Mouse (Mus musculus): ENCODE measurements around the gene Cyth4. TPM values are rescaled to one million over a fixed set of nuclear protein-coding genes. Genes with fewer than 3 reads are reported as not detected.

Cyth4 gene
- polyA plus RNA-seq (2012; rRNA removed): 13.0 and 16.3 TPM in 2 replicates

DNA sequence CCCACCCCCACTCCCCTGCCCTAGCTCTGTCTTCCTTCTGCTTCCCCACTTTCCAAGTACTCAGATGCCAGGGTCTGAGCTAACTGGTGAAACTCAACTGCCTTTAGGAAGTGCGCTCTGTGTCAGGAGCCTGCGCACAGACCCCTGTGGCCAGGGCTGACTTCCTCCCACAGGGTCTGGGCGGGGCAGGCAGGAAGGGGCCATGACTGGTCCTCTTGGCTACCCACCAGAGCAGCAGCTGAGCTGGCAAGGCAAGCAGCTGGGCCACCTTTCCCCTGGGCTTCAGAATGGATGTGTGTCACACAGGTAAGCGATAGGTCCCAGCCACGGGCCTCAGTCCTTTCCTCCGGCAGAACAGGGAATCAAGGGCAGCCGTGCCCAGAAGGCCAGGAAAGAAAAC is at the start of gene Cyth4:
Cyth4 (plus strand) TSS at position 134 of the 400 bp plus-strand sequence.
- no peak for DNase-seq (ENCODE audit: low read depth, low spot score)
- 71% methylated on average over 7 of the region's 7 CpGs for WGBS

DNA sequence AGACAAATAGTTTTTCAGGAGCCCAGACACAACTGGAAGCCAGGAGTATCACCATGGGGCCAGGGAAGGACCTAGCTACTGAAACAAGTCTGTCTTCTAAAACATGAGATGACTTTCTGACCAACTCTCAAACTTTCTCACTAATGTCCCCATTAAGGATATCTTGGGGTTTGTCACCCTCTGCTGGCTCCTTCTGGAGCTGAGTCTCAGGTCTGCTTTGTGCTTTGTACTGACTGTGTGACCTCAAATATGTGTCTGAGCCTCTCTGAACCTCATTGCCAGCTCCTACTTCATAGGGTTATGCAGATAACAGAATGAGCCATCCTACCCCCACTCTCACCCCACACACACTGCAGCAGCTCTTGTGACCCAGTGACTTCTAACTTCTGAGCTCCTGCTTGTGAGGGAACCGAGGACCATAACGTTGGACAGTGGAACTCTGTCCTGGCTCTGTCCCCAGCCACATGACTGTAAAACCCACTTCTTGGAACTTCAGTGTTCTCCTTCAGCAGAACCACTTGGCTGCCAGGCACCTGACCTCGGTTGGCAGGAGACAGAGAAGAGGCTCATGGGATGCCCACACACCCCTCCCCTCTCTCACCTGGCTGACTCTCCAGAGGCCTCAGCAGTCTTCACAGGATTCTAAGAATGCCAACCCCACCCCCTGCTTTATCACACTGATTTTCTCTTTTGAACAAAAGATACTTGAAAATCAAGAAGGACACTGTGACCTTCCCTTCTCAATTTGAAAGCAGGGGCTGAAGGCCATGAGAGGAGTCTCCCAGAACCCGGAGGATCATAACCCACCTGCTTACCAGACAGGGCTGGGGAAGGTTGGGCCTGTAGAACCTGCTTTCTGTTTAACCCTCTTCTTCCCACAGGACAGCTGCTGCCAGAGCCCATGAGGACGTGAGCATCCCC is 49.2 kb upstream of the Cyth4 start:
- 29% methylated on average over 5 of the region's 5 CpGs for WGBS
- DNase-seq (ENCODE audit: low read depth, low spot score): no peak

DNA sequence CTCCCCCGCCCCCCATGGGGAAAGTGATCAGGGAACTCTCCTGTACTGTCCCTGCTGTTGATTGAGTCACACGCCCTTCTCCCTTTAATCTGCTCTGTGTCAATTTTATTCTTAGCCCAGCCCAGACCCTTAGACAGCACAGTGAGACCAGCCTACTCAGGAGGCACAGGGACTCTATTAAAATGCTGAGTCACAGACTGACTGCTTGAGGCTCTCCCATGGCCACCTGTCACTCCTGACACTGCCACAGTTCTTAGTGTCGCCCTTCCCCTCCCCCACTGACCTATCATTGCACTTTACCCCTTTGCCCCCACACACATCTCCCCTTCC is 48.5 kb upstream of the Cyth4 start:
- DNase-seq (ENCODE audit: low read depth, low spot score): no peak
- WGBS: 22% methylated on average over 3 of the region's 3 CpGs

DNA sequence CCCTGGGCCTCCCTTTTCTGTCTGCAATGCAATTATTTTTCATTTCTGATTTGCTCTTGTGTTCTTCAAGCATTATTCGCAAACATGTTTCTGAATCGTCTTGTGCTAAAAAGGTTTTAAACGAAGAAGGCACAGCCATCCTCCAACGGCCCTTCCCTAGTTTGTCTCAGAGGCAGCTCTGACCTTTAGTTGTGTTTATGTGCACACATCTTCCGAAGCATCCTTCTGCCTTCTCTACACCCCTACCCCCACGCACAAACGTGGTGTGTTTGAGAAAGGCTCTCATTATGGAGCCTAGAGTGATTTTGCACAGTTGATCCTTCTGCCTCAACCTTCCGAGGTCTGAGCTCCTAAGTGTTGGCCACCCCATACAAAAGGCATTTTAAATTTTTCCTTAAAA is 48.1 kb upstream of the Cyth4 start:
- WGBS: 61% methylated on average over 8 of the region's 8 CpGs
- DNase-seq (ENCODE audit: low read depth, low spot score): no peak

- DNase-seq (ENCODE audit: low read depth, low spot score): no peak
- 45% methylated on average over 4 of the region's 4 CpGs for WGBS
These were observed 47.6 kb upstream of the Cyth4 start for GRCm38 (mm10) chr15:78549189-78549734.

GRCm38 (mm10) chr15:78554545-78555313 is 42.1 kb upstream of the Cyth4 start:
- WGBS: 61% methylated on average over 25 of the region's 25 CpGs
- no peak for DNase-seq (ENCODE audit: low read depth, low spot score)

DNA sequence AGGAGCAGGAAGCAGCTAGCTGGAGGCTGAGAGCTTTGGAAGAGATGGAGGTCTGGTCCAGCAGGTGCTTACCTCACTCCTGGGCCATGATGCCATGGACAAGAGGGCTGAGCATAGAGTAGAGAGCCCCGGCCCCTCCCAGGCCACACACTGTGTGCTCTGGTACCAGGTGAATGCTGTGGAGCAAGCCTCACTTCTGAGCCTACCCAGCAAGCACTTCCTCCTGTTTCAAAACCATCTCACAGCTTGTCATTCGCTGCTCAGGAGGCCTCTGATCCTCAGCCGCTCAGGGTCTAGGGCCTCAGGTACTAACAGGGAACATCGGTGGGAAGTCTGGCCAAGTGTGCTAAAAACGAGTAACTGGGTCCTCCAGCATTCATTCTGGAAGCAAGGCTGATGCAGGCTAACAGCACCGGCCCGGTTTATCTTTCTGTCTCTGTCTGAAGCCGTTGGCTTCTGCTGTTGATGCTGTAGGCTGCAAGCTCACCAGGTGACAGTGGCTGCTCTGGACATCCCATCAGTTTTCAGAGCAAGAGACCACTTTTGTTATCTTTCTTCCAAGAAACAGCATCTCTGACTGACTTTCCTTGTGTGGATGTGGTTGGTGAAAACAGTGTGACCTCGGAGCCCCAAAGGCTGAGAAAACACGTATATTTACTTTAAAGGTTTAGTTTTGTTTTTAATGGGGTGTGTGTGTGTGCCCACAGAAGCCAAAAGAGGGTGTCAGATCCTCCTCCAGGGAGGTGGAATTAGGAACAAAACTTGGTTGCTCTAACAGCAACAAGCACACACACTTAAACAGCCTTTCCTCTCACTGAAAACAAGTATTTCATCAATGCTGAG is 38.9 kb upstream of the Cyth4 start:
- WGBS: 64% methylated on average over 10 of the region's 10 CpGs
- DNase-seq (ENCODE audit: low read depth, low spot score): no peak

DNA sequence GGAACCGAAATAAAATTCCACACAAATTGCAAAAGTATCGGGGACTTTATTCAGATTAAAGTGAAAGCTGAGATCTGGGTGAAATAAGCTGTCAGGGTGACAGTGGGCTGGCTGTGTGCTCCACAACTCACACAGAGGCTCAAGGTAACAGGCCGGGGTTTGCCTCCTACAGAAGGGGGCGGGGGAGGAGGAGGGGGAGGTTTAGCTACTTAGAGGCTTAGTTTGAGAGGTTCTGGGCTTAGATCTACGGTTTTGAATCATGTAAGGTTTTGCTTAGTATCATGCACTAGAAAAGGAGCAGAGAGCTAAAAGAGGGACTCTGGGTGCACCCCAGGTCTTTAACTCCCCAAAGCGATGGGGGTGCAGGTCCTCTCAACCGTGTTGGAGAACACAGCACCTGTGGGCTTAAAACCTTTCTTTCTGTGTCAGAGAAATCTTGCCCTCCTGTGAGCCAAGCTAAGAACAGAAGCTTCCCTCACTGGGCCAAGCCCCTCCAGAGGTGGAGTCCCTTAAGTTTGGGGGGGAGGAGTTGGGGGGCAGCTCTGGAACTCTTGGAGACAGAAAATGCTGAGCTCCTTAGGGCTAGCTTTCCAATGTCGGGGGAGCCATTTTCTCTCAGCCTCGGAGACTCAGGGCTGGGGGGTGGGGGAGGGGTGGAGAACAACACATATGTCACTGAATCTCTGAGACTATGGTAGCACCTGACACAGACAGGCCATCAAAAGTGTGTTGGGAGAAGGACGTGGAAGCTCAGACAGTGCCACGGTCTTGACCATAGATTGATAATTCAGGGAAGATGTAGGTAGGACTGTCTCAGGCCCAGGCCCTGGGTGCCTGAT is 37.5 kb upstream of the Cyth4 start:
- no peak for DNase-seq (ENCODE audit: low read depth, low spot score)
- 72% methylated on average over 11 of the region's 11 CpGs for WGBS

- DNase-seq (ENCODE audit: low read depth, low spot score): no peak
- WGBS: 97% methylated on average over 3 of the region's 3 CpGs
These were observed 33.5 kb upstream of the Cyth4 start for GRCm38 (mm10) chr15:78563344-78563743.

DNA sequence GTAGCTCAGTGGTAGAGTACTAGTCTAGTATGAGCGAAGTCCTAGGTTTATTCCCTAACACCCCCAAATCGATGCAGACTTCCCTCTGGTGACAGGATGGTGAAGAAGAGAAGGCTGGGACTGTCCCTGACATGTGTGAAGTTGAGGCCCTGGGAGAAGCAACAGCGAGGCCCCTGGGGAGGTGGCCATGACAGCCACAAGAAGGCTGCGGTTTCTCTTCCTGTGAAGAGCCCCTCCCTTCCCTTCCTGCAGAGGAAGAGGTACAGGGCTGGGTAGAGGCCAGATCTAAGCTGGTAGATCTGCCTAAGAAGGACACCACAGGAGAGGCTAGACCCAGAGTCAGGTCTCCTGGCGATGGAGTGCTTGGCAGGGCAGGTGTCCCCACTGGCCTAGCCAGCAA is 32.9 kb upstream of the Cyth4 start:
- WGBS: 63% methylated on average over 5 of the region's 5 CpGs
- DNase-seq (ENCODE audit: low read depth, low spot score): no peak

DNA sequence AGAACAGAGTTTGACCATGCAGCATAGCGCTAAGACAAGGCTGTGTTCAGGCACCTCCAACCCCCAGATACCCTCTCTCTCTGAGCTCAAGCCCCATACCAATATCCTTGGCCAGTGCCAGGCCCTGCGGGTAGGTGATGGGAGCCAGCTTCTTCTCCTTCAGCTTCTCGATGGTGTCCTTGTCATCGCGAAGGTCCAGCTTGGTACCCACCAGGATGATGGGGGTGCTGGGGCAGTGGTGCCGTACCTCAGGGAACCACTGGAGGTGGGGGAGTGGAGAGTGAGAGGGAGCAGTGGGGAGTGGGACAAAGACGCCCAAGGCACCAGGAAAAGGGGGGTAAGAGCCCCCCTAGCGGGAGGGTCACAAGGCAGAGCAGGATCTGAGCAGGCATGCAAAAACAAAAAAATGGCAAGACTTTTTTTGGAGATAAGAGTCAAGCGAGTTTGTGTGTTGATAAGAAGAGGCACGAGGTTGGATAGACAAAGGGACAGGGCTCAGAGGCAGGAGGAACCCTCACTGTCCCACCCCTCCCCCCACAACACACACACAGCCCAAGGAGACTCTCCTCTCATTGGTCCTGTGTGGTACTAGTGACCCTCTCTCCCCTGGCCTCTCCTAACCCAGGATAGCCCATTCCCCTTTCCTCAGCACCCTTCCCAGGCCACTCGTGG is 31.9 kb upstream of the Cyth4 start:
- DNase-seq (ENCODE audit: low read depth, low spot score): no peak
- 75% methylated on average over 11 of the region's 11 CpGs for WGBS

GRCm38 (mm10) chr15:78567608-78568120 is 29.2 kb upstream of the Cyth4 start:
- DNase-seq (ENCODE audit: low read depth, low spot score): no peak
- 69% methylated on average over 9 of the region's 9 CpGs for WGBS

GRCm38 (mm10) chr15:78570170-78570569 is 26.7 kb upstream of the Cyth4 start:
- no peak for DNase-seq (ENCODE audit: low read depth, low spot score)
- 93% methylated on average over 5 of the region's 5 CpGs for WGBS

- WGBS: 47% methylated on average over 16 of the region's 16 CpGs
- no peak for DNase-seq (ENCODE audit: low read depth, low spot score)
These were observed 25.1 kb upstream of the Cyth4 start for GRCm38 (mm10) chr15:78571554-78572269.

DNA sequence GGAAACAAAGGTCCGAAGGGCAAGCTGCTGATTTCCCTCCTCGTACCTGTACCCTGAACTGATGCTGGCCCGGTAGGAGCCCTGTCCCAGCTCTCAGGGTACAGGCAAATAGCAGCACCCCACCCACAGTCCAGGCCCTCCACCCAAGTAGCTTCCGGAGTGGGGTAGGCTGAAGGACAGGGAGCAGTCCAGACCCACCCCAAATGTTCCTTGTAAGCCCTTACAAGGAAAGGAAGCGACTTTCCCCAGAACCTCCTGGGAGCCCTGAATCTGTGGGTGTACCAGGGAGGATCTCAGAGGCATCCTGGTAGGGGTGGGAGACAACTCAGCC is 24.6 kb upstream of the Cyth4 start:
- 77% methylated on average over 5 of the region's 5 CpGs for WGBS
- no peak for DNase-seq (ENCODE audit: low read depth, low spot score)

DNA sequence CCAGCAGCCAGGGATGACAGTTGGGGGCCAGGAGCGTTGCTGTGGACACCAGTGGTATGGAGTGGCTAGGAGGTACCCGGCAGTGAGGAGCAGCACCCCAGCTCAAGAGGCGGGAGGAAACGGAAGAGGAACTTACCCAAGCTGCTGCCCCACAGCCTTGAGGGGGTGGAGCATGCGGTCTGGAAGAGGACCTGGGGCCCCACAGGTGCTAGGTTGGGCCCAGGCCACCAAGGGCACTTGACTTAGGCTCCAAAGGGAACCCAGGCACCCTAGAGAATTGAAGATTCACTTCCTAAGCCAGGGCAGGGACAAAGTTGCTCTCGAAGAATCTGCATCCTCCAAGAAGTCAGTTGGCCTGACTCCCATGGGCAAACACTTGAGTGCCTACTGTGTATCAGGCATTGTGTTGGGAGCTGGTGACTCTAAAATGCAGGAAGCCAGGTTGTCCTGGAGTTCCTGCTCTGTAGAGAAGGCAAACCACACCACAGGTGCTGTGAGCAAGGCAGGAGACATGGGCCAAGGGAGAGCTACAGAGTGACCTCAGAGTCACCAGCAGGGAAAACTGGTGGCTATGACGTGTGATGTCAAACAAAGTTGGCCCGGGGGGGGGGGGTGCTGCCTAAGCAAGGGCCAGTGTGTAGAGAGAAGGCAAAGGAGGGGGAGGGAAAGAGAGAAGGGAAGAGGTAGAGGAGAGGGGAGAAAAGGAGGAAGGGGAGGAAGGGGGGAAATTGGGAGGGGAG is 24.0 kb upstream of the Cyth4 start, which contains the start of gene Rac2:
Rac2 (minus strand) TSS at position 126 of the 740 bp plus-strand sequence.
- no peak for DNase-seq (ENCODE audit: low read depth, low spot score)

GRCm38 (mm10) chr15:78576284-78576810 is 20.5 kb upstream of the Cyth4 start:
- no peak for DNase-seq (ENCODE audit: low read depth, low spot score)
- WGBS: 77% methylated on average over 4 of the region's 4 CpGs

More for the DNA sequence above, 24.0 kb upstream of the Cyth4 start, which contains the start of gene Rac2:
- 54% methylated on average over 8 of the region's 8 CpGs for WGBS
